Mouse (Mus musculus) stomach, postnatal 0 days (tissue): Measurements from ENCODE around the gene Tgfbr3.

Source experiments
- CTCF ChIP-seq: IDR thresholded peaks from 2 replicates; pipeline ENCODE4 v1.5.1; 2016; ENCODE audit warnings: antibody characterized with exemption, low read depth, mild to moderate bottlenecking, moderate library complexity
- EP300 ChIP-seq: optimal IDR thresholded peaks from 2 replicates; pipeline ENCODE3; 2016; ENCODE audit warnings: antibody characterized with exemption

- TF ChIP-seq CTCF = no peak
- TF ChIP-seq EP300 = no peak
Observed at GRCm38 (mm10) chr5:107078361-107078760, 211.1 kb downstream of the Tgfbr3 start.
